Mouse (Mus musculus): ENCODE results near the gene Fau.
A peak's percentile ranks its signal among the peaks of the same experiment; 100 is the strongest.

DNA sequence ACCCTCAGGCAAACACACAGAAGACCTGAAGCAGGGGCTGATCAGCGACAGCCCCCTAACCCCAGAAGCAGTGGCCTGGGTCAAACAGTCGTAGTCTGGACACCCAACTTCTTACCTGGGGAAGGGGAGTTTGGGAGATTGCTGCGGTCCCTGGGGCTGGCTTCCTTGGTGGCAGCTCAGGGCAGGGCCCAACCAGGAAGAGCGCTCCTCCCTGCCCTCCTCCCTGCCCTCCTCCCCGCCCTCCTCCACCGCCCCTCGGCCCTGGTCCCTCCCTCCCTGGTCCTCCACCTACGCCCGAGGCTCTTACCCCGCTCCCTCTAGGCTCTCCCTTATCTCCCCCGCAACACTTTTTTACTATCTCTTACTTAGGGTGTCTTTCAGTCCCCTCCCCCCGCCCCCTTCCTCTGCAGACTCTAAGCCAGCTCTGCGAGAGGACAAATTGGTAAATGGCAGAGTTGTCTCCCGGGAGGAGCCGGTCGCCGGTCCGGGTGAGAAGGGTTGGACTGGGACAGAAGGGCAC, 42.6 kb upstream of the Fau start:
- no peak for TF ChIP-seq TAL1 (IDR thresholded peaks at IDR 0.05; ENCODE audit: low read length)
- TF ChIP-seq GATA1 (IDR thresholded peaks at IDR 0.05; ENCODE audit: low read length) = peak; percentile 71
